Comparison of ENCODE assay signal across 22 mouse cellular contexts in genomic region chr6:133791041-133791440, GRCm38 (mm10).
A peak's percentile ranks its signal among the peaks of the same experiment; 100 is the strongest.
DNase-seq lines count a peak whose midpoint lies in the region; TF ChIP-seq lines count a peak whose summit lies in the region.
"Had no signal": no experiment of that assay in that cellular context is flagged by ENCODE, and none has a peak within 500 bp of the region (broad histone marks: within the 10 kb centered on the region; RNA-seq: fewer than 3 reads in every experiment).

No protein-coding gene starts in this region.

- no peaks in the 10 kb centered on the region for H3K79me3 ChIP-seq in C2C12 (ENCODE audit: low read depth)

- no peaks in the 10 kb centered on the region for H3K36me3 ChIP-seq in C2C12 (ENCODE audit: control insufficient read depth, insufficient read depth)
- no peaks in the 10 kb centered on the region for H3K36me3 ChIP-seq in myocyte (ENCODE audit: control insufficient read depth, insufficient read depth)
- H3K36me3 ChIP-seq in thymus, adult 2 months (ENCODE audit: control insufficient read depth, insufficient read depth, low read length) = no peaks in the 10 kb centered on the region
- H3K36me3 ChIP-seq: G1E had no signal

- no peak for TF ChIP-seq POLR2A in myocyte (IDR thresholded peaks at IDR 0.05; ENCODE audit: insufficient read length, low read depth)
- TF ChIP-seq POLR2A in thymus, adult 2 months (IDR thresholded peaks at IDR 0.05; ENCODE audit: control insufficient read depth, extremely low read depth, insufficient read depth, low read length, poor library complexity) = no peak

- no peak overlapping the region for H3K27ac ChIP-seq in thymus, adult 2 months (ENCODE audit: control insufficient read depth, insufficient read depth, low read length)

- no peaks in the 10 kb centered on the region for H3K4me1 ChIP-seq in thymus, adult 2 months (replicated peaks; ENCODE audit: control insufficient read depth, insufficient read depth, low read length)

- H3ac ChIP-seq in C2C12 (ENCODE audit: control insufficient read depth, insufficient read length, low read depth) = no peak overlapping the region
- no peak overlapping the region for H3ac ChIP-seq in myocyte (ENCODE audit: control insufficient read depth, insufficient read length)

- peak; percentile 35 for DNase-seq in 3T3-L1 (ENCODE audit: low read depth, low spot score)
- peak; percentile 50 for DNase-seq in 416B (ENCODE audit: low read depth)
- DNase-seq in kidney, postnatal 25 days = no peak
- no peak for DNase-seq in thymus, adult 18-20 months
- no peak for DNase-seq in thymus, adult 2 months
- DNase-seq in adrenal gland, adult 8-10 months = no peak
- DNase-seq: adrenal gland, adult 2 months; adrenal gland, postnatal 10 days; adrenal gland, postnatal 14 days; adrenal gland, postnatal 25 days; adrenal gland, postnatal 36 days; B cell, adult 2 months; cerebellum, adult 11 months; cerebellum, adult 11-12 months; cerebellum, adult 18-20 months; cerebellum, adult 2 months; cerebellum, adult 8-10 months; cerebellum, adult 9-10 months had no signal

- H3K79me2 ChIP-seq in C2C12 (ENCODE audit: control insufficient read depth, insufficient read depth) = no peaks in the 10 kb centered on the region
- H3K79me2 ChIP-seq in myocyte (ENCODE audit: control insufficient read depth, insufficient read depth) = no peaks in the 10 kb centered on the region

- H3K4me3 ChIP-seq in C2C12 (ENCODE audit: insufficient read depth, poor library complexity, severe bottlenecking) = no peak overlapping the region
- H3K4me3 ChIP-seq in myocyte = no peak overlapping the region
- H3K4me3 ChIP-seq in thymus, adult 2 months (ENCODE audit: control insufficient read depth, insufficient read depth, low read length) = no peak overlapping the region

- no peak overlapping the region for H3K4me2 ChIP-seq in myocyte (ENCODE audit: low read depth)

- H3K27me3 ChIP-seq in C2C12 (ENCODE audit: control insufficient read depth, insufficient read depth, insufficient read length) = no peaks in the 10 kb centered on the region
- no peaks in the 10 kb centered on the region for H3K27me3 ChIP-seq in myocyte (ENCODE audit: control insufficient read depth, insufficient read depth, insufficient read length)
- no peaks in the 10 kb centered on the region for H3K27me3 ChIP-seq in thymus, adult 2 months (ENCODE audit: control insufficient read depth, insufficient read depth, low read length)
- H3K27me3 ChIP-seq: Patski had no signal

- 97% methylated on average over 2 of the region's 2 CpGs for WGBS in thymus, adult 2 months

- TF ChIP-seq CTCF in C2C12 (IDR thresholded peaks at IDR 0.05; ENCODE audit: control insufficient read depth, insufficient read depth, insufficient read length) = no peak
- no peak for TF ChIP-seq CTCF in thymus, adult 2 months (IDR thresholded peaks at IDR 0.05; ENCODE audit: borderline replicate concordance, control insufficient read depth, extremely low read depth, insufficient read depth, low read length, poor library complexity)

TF ChIP-seq in C2C12, 6 proteins besides CTCF, POLR2A, EP300 and RAD21:
- TF ChIP-seq MYOD1 (IDR thresholded peaks at IDR 0.05; ENCODE audit: control insufficient read depth, insufficient read length, low read depth) = no peak
- TF ChIP-seq FOSL1 (IDR thresholded peaks at IDR 0.05; ENCODE audit: insufficient read depth, low read length, poor library complexity, severe bottlenecking) = peak; percentile 82
- TF ChIP-seq CEBPB (IDR thresholded peaks at IDR 0.05; ENCODE audit: low read depth) = peak; percentile 89
- TF ChIP-seq MAX (IDR thresholded peaks at IDR 0.05) = no peak
- TF ChIP-seq MYOG (IDR thresholded peaks at IDR 0.05; ENCODE audit: control insufficient read depth, extremely low read depth, insufficient read length) = no peak
- no peak for TF ChIP-seq USF1 (IDR thresholded peaks at IDR 0.05; ENCODE audit: low read depth)

TF ChIP-seq in myocyte, 11 proteins besides CTCF, POLR2A, EP300 and RAD21:
- peak; percentile 76 for TF ChIP-seq CEBPB (IDR thresholded peaks at IDR 0.05; ENCODE audit: insufficient read depth, poor library complexity, severe bottlenecking)
- TF ChIP-seq E2F4 (IDR thresholded peaks at IDR 0.05; ENCODE audit: insufficient read depth) = no peak

Comparison
In these comparisons a context has a peak if more than half of its experiments do, and no peak if none do; other contexts are left out.
1. DNase-seq: peak in 3T3-L1 (single experiment) and 416B (single experiment); none in kidney, postnatal 25 days (0 of 2), thymus, adult 18-20 months (0 of 2), thymus, adult 2 months (single experiment) and adrenal gland, adult 8-10 months (single experiment).